Mouse (Mus musculus) kidney, embryonic 16.5 days (tissue): Measurements from ENCODE around the gene Gm13078. TPM values are rescaled to one million over a fixed set of nuclear protein-coding genes. Genes with fewer than 3 reads are reported as not detected.

Source experiments
- ATAC-seq: fragments of 200-750 bp; cut with Nextera tagmentation; 2 replicates; pipeline ENCODE4 v1.8.0; 2017; ENCODE audit warnings: moderate TSS enrichment; ENCODE audit not compliant: low FRiP score, low TSS enrichment
- H3K27ac ChIP-seq: fragments of 300-500 bp; sonication (generic); 2 replicates; pipeline ENCODE4 v1.5.1; 2014; ENCODE audit warnings: low read length
- H3K27me3 ChIP-seq: fragments of 300-500 bp; sonication (generic); 2 replicates; pipeline ENCODE4 v1.6.1; 2014; ENCODE audit warnings: low read length, control low read depth, mixed read lengths; ENCODE audit not compliant: insufficient read depth
- H3K36me3 ChIP-seq: fragments of 300-500 bp; sonication (generic); 2 replicates; pipeline ENCODE4 v1.6.1; 2014; ENCODE audit warnings: low read length, control low read depth, mixed read lengths; ENCODE audit not compliant: insufficient read depth
- H3K4me1 ChIP-seq: fragments of 300-500 bp; sonication (generic); 2 replicates; pipeline ENCODE4 v1.6.1; 2014; ENCODE audit warnings: low read length, control low read depth, mixed read lengths; ENCODE audit not compliant: insufficient read depth
- H3K4me2 ChIP-seq: fragments of 300-500 bp; sonication (generic); replicated peaks from 2 replicates; pipeline ENCODE4 v1.6.1; 2014; ENCODE audit warnings: low read depth, low read length
- H3K4me3 ChIP-seq: fragments of 300-500 bp; sonication (generic); 2 replicates; pipeline ENCODE4 v1.5.1; 2014; ENCODE audit warnings: mild to moderate bottlenecking, low read length
- H3K9ac ChIP-seq: fragments of 300-500 bp; sonication (generic); replicated peaks from 2 replicates; pipeline ENCODE4 v1.6.1; 2014; ENCODE audit warnings: low read length
- H3K9me3 ChIP-seq: fragments of 300-500 bp; sonication (generic); 2 replicates; pipeline ENCODE4 v1.6.1; 2016; ENCODE audit warnings: low read length, control low read depth
- WGBS: fragments of 180-500 bp; shearing (Covaris S2); extraction: QIAGEN DNeasy Blood & Tissue Kit; methylation state at CpG from one replicate; pipeline ENCODE4 v1.1.7; 2014; 5-methylcytosine and 5-hydroxymethylcytosine counted together
- polyA plus RNA-seq: library from polyadenylated mRNA; unstranded; fragments of >200 nt; fragmentation: Nextera tagmentation; extraction: Ambion mirVana; gene quantifications from 2 replicates; pipeline ENCODE4 v1.2.1, GENCODE M21; 2015

Gm13078 gene
- not detected in 2 replicates for polyA plus RNA-seq

DNA sequence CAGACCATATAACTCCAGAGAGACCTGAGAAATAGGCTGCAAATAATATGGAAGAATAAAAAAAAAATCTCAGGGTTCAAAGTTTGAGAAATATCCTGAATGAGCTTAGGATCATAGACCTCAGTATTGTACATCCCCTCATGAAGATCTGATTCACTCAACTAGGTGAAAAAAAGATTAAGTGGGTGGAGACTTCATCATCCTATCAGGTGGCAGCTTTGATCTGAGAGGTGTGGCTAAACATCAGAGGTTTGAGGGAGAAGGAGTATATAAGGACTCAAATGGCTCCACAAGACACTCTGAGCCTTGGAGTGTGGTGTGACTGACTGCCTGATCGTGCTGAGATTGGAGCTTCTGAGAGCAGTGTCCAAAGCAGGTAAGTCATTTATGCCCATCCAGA is at the start of gene Gm13078:
Gene Gm13078 (plus strand): TSS at position 301 of the 400 bp plus-strand sequence.
- no peak for ATAC-seq
- WGBS: 78% methylated on average over 1 of the region's 1 CpGs
- Histone ChIP-seq H3K4me3 (no peak within 1 kb of the TSS), H3K4me1 (no peaks in the 10 kb centered on the region), H3K27me3 (no peaks in the 10 kb centered on the region), H3K9me3 (peaks cover 10% of the 10 kb centered on the region), H3K9ac (no peak within 1 kb of the TSS), H3K36me3 (no peaks in the 10 kb centered on the region), H3K4me2 (no peak within 1 kb of the TSS), H3K27ac (no peak within 1 kb of the TSS)

DNA sequence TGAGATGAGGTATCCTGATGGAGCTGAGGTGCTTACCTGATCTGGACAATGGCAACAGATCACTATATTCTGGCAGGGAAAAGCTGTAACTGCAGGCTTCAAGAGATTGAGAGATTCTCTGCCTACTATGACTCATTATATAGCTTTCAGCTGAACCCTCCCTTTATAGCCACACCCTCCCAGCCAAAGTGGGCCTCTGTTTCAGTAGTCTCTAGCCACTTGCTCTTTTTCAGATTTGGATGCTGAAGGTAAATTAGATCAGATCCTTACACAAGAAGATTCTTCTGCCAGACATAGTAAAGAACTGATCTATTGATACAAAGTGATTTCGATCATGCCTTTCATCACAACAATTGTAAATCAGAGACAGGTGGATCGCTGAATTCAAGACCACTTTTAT is 16.6 kb upstream of the Gm13078 start, which contains the start of gene Gm13089:
Gene Gm13089 (minus strand): TSS at position 101 of the 400 bp plus-strand sequence.
- Histone ChIP-seq H3K4me2 (no peak within 1 kb of the TSS), H3K9me3 (peaks cover 15% of the 10 kb centered on the region; the same call in 1 of the 2 replicates), H3K36me3 (no peaks in the 10 kb centered on the region), H3K9ac (no peak within 1 kb of the TSS), H3K4me1 (no peaks in the 10 kb centered on the region), H3K27ac (no peak within 1 kb of the TSS), H3K27me3 (no peaks in the 10 kb centered on the region), H3K4me3 (no peak within 1 kb of the TSS)
- 80% methylated on average over 2 of the region's 2 CpGs for WGBS
- ATAC-seq: no peak

Other genes starting within 250 kb of the Gm13078 start
- not detected in 2 replicates for gene Gm13043, start 208.1 kb upstream of the Gm13078 start, polyA plus RNA-seq
- gene Gm13040, start 183.5 kb upstream of the Gm13078 start, polyA plus RNA-seq: not detected in 2 replicates
- not detected in 2 replicates for gene BC080695, start 167.8 kb upstream of the Gm13078 start, polyA plus RNA-seq
- gene Gm13057, start 167.7 kb upstream of the Gm13078 start, polyA plus RNA-seq: not detected in 2 replicates
- not detected in 2 replicates for gene Gm13083, start 104.5 kb upstream of the Gm13078 start, polyA plus RNA-seq
- not detected in 2 replicates for gene Gm13088, start 62.2 kb upstream of the Gm13078 start, polyA plus RNA-seq
- not detected in 2 replicates for gene Gm13089, start 16.7 kb upstream of the Gm13078 start, polyA plus RNA-seq
- not detected in 2 replicates for gene Gm13023, start 69.9 kb downstream of the Gm13078 start, polyA plus RNA-seq
- not detected in 2 replicates for gene Gm13084, start 96.6 kb downstream of the Gm13078 start, polyA plus RNA-seq
- not detected in 2 replicates for gene Gm13103, start 127.0 kb downstream of the Gm13078 start, polyA plus RNA-seq
- not detected in 2 replicates for gene Pramef6, start 180.9 kb downstream of the Gm13078 start, polyA plus RNA-seq
- not detected in 2 replicates for gene Pramef25, start 231.6 kb downstream of the Gm13078 start, polyA plus RNA-seq
- gene Gm13101, start 247.5 kb downstream of the Gm13078 start, polyA plus RNA-seq: not detected in 2 replicates